Mouse (Mus musculus) thymus, postnatal 14 days (tissue): Measurements from ENCODE around the gene Ccnb2.
A peak's percentile ranks its signal among the peaks of the same experiment; 100 is the strongest.
"Not testable (repeated sequence)": the region's sequence is repeated elsewhere in the genome, so short reads cannot be mapped to it uniquely, and the experiment has no call there.

Experiments used
- DNase-seq: peaks from one replicate; pipeline ENCODE4 v3.0.0; 2021

Gene Ccnb2

GRCm38 (mm10) chr9:70421257-70422056 lies at the start of gene Ccnb2:
Gene Ccnb2, minus strand, starts transcription at chr9:70421547.
- DNase-seq: peak; percentile 91

DNA sequence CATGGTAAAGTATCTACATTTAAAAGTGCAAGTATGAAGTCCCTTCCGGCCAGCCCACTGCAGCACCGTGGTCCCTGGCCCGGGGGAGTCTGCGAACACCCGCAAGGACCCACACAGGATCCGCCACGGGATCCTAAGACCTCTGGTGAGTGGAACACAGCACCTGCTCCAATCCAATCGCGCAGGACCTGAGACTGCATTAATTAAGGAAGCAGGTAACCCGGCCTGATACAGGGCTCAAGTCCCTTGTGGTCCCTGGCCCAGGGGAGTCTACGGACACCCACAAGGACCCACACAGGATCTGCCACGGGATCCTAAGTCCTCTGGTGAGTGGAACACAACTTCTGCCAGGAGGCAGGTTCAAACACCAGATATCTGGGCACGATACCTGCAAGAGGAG lies 41.7 kb upstream of the Ccnb2 start:
- not testable (repeated sequence) for DNase-seq

GRCm38 (mm10) chr9:70452371-70452770 lies 31.0 kb upstream of the Ccnb2 start:
- no peak for DNase-seq

DNA sequence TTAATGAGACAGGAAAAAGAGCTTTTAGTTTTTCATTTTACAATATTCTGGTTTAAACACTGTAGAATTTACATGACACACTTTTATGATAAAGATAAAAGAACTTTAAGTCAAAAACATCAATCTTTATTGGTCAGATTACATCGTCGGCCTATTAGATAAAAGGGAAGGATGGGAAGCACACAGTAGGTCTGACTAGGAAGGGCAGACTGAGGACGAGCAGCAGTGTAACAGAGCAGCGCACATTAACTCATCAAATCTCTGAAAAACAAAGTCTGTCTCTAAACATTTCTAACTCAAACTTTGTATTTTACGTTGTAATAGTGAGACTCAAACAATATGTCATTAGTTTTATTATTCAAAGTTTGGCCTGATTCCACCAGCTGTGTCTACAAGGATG lies 27.7 kb upstream of the Ccnb2 start:
- DNase-seq: no peak

DNA sequence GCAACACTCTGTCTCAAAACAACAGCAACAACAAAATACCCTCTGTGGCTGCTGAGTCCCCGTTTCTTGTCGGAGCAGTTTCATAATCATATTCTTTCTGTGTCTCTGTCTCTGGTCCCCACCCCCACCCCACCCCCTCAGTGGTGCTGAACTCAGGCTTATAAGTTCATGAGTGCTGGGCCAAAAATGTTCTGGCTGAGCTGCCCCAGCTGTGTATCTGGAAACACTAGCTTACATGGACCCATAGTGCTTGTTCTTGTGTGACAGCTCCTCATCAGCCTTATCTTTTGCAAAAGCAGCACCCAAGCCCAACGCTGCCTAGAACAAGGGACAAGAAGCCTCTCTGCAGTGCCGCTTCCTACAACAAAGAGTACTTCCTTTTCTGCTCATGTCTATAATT lies 18.6 kb upstream of the Ccnb2 start:
- no peak for DNase-seq

GRCm38 (mm10) chr9:70422661-70423060 lies 1.3 kb upstream of the Ccnb2 start:
- DNase-seq: no peak

DNA sequence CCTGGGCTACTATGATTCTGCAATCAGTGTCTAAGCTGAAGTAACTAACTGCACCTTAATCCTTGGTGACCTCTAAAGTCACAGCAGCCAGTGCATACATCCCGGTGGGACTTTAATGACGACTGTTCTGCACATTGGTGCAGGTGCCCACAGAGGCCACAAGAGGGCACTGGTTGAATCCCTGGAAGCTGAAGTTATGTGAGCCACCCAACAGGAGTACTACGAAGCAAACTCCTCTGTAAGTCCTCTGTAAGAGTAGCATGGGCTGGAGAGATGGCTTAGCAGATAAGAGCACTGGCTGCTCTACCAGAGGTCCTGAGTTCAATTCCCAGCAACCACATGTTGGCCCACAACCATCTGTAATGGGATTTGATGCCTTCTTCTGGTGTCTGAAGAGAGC lies 4.9 kb downstream of the Ccnb2 start:
- peak; percentile 48 for DNase-seq

- no peak for DNase-seq
Observed at GRCm38 (mm10) chr9:70413038-70413437, 8.3 kb downstream of the Ccnb2 start.

- no peak for DNase-seq
Observed at GRCm38 (mm10) chr9:70410668-70411067, 10.7 kb downstream of the Ccnb2 start.

DNA sequence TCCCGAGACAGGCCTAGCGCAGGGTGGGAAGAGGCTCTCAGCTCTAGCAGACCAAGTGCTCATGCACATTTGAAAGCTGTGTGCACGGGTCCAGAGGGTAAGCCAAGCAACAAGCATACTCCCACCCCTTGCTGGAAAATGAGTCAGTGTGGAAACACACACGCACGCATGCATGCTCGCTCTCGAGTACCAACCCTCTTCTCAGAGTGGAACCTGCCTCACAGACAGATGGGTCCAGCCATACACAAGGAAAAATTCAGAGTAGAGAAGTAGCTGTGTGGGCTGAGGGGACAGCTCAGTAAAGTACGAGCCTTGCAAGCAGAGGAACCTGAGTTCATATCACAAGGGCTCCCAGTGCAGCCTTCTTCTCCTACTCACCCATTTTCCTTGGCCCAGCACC lies 11.6 kb downstream of the Ccnb2 start:
- no peak for DNase-seq

GRCm38 (mm10) chr9:70408791-70409190 lies 12.6 kb downstream of the Ccnb2 start:
- DNase-seq: peak; percentile 38

- DNase-seq: no peak
Observed at GRCm38 (mm10) chr9:70406596-70406995, 14.8 kb downstream of the Ccnb2 start.

DNA sequence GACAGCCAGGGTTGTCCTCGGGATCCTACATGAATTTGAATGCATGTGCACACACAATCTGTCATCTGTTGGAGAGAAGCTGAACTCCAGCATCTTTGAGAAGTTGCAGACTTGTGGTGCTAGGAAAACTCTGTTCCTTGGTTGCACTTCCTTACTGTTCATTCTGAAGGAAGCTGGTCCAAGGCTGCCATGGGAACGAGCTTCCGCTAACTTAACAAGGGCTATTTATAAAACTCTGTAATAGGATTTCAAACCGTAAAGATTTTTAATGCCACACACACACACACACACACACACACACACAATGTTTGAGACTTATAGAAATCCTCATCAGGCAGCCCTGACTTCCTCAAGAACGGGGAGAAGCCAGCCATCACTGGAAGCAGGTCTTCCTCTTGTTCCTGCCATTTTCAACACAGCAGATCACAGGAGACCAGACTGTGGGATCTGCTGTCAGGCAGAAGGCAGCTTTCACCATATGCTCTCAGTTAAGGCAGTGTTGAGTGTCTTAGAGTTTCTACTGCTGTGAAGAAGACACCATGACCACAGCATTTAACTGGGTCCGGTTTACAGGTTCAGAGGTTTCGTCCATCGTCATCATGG lies 19.3 kb downstream of the Ccnb2 start:
- no peak for DNase-seq

- DNase-seq: no peak
Observed at GRCm38 (mm10) chr9:70396083-70396482, 25.3 kb downstream of the Ccnb2 start.

DNA sequence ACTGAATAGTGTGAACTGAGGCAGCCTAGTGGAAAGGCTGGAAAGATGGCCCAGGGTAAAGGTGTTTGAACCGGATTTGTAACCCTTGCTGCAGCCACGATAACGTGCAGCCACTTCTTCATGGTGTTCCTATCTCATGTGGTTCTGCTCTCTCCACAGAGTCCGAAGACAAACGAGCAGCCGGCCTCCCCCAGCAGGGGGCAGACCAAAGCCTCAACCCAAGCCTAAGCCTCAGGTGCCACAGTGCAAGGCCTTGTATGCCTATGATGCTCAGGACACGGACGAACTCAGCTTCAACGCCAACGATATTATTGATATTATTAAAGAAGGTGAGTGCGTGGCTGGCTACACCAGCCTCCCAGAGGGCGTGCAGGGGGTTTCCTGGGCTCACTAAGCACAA lies 25.7 kb downstream of the Ccnb2 start:
- DNase-seq: peak; percentile 48

DNA sequence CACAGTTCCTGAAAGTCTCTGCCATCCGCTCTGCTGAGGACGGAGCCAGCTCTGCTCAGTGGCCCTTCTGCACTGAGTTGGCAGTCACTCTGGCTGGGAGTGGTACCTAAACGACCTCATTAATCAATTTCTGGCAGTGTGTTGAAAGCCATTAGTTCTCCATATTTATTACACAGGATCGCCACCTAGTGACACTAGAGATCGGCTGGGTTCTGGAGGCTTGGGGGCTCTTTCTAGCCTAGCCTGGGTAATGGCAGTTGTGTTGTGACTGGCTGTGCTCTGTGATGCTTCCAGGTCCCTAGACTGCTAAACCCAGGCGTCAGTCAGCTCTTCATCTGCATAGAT lies 28.8 kb downstream of the Ccnb2 start:
- DNase-seq: peak; percentile 20

DNA sequence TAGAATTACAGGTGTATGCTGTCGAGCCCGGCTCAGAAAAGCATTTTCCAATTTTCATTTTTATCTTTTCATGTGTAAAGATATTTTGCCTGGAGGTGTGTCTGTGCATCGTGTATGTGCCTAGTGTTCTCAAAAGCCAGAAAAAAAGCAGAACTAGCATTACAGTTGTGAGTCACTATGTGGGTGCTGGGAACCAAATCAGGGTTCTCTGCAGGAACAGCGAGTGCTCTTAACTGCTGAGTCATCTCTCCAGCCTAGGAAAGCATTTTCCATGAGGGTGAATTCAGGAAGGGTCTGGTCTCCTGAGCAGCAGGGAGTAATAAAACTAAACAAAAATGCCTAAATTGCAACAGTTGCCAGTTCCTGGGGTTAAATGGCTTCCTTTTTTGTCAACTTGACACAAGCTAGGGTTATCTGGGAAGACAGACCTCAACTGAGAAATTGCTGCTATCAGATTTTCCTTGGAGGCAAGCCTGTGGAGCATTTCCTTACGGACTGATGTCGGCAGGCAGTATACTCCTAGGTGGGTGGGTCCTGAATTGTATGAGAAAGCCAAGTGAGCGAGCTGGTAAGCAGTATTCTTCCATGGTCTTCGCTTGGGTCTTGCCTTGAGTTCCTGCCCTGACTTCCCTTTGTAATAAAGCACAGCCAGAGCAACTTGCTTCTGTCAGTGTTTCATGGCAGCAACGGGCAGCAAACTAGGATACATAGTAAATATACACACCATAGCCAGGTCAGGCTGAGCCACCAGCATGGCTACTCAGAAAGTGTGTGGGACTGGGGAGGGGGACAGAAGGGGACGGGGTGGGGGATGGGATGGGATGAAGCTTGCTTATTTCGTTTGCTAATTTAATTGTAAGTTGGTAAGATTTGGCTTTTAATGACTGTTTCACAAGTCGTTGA lies 29.4 kb downstream of the Ccnb2 start:
- no peak for DNase-seq

GRCm38 (mm10) chr9:70391042-70391441 lies 30.3 kb downstream of the Ccnb2 start:
- DNase-seq: no peak

GRCm38 (mm10) chr9:70389548-70389947 lies 31.8 kb downstream of the Ccnb2 start:
- DNase-seq: no peak

DNA sequence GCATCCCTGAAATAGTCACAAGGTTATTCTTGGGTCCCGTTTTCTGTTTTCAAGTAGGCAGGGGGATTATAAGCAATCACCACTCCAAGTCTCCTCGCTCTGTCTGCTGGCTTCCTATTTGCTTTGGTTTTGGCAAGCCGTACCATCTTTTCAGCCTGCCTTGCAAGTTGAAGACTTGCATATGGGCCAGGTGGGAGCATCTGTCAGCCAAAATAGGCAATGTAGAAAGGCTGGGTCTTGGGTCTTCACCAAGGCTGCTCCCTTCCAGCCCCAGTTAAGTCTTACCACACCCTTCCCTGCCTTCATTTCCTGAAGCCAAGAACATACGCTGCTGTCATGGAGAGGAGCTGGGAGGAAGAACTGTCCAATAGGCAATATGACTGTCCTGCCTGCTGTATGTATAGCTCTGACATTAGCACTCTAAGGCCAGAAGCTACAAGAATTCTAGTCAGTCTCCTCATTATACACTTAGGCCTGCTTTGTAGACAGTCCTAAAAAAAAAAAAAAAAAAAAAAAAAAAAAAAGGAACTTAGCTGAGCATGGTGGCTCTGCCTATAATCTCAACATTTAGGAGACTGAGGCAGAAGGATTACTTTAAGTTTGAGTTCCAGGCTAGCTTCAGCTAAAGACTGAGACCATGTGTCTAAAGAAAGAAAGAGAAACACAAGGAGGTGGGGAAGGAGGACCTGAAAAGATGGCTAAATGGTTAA lies 33.8 kb downstream of the Ccnb2 start:
- no peak for DNase-seq

- no peak for DNase-seq
Observed at GRCm38 (mm10) chr9:70384958-70385728, 36.2 kb downstream of the Ccnb2 start.

DNA sequence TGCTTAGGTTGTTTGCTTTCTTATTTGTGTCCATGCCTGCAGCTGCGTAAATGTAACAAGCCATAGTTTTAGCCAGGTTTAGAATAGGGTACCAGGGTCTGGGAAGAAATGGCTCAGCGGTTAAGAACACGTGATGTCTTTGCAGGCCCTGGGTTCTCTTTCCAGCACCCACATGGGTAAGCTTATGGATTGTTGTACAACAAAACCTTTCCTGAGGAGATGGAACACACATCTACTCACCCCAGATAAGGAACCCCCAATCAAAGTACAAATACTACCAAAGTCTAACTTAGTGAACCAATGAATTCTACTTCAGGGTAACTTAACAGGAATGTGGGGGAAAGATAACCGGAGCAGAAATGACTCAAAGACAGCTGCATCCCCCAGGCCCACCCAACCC lies 36.9 kb downstream of the Ccnb2 start:
- no peak for DNase-seq
